9 mouse cellular contexts compared by ENCODE assay signal in the genomic region with DNA sequence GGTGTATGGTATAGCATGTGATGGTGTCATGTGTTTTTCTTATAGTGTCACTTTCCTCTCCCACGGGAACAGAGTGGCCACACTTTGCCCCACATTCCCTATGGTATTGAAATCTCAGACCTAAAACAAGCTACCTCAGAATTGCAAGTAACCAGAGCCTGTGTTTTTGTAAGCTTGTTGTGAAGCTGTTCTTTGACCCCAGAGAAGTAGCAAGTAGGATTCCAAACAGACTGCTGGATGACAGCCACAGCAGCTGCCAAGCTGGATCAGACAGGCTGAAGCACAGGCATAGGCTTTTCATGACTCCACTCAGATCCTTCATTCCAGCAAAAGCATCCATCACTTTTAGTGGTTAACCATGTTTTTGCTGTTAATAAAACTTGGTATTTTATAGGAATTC. TPM values are rescaled to one million over a fixed set of nuclear protein-coding genes. Genes with fewer than 3 reads are reported as not detected.
DNase-seq lines count a peak whose midpoint lies in the region; ATAC-seq and TF ChIP-seq lines count a peak whose summit lies in the region.
"Had no signal": no experiment of that assay in that cellular context is flagged by ENCODE, and none has a peak within 500 bp of the region (broad histone marks: within the 10 kb centered on the region; RNA-seq: fewer than 3 reads in every experiment).

No protein-coding gene starts in this region.

- TF ChIP-seq EP300 in heart, postnatal 0 days (IDR thresholded peaks at IDR 0.05; ENCODE audit: low read depth), result no peak

- H3K9me3 ChIP-seq in heart, postnatal 0 days (replicated peaks; ENCODE audit: control insufficient read depth, low read length), result no peaks in the 10 kb centered on the region
- H3K9me3 ChIP-seq in limb, embryonic 14.5 days (ENCODE audit: control insufficient read depth, low read length), result no peaks in the 10 kb centered on the region
- H3K9me3 ChIP-seq: midbrain, embryonic 12.5 days had no signal

- TF ChIP-seq POLR2A in brain, embryonic 14.5 days (IDR thresholded peaks at IDR 0.05; ENCODE audit: borderline replicate concordance, extremely low read depth, insufficient read depth, insufficient read length, poor library complexity, severe bottlenecking), result no peak
- TF ChIP-seq POLR2A in limb, embryonic 14.5 days (IDR thresholded peaks at IDR 0.05; ENCODE audit: borderline replicate concordance, extremely low read depth, insufficient read depth, insufficient read length), result no peak

- H3K27ac ChIP-seq in heart, postnatal 0 days (ENCODE audit: low read depth), result peak overlapping the region; percentile 66; the same call in 1 of the 2 replicates
- H3K27ac ChIP-seq in limb, embryonic 14.5 days (replicated peaks; ENCODE audit: low read depth, low read length), result 0 out of 2 replicates have a peak overlapping the region, but pooled peaks have one; percentile 11
- H3K27ac ChIP-seq: midbrain, embryonic 12.5 days had no signal

- ATAC-seq in heart, postnatal 0 days (ENCODE audit: insufficient read depth, low read depth), result peak; percentile 63; the same call in 1 of the 2 replicates
- peak; percentile 74; the same call in 1 of the 2 replicates for ATAC-seq in limb, embryonic 14.5 days (ENCODE audit: low FRiP score, low read depth)
- no peak for ATAC-seq in megakaryocyte progenitor cell, adult 5-6 weeks (replicated peaks; ENCODE audit: poor library complexity)

- DNase-seq in embryo, embryonic 10.5 days (ENCODE audit: low spot score), result peak; percentile 30
- no peak for DNase-seq in embryo, embryonic 9.5 days (ENCODE audit: extremely low spot score)
- DNase-seq in brain, embryonic 14.5 days (ENCODE audit: low read depth), result peak; percentile 56
- peak; percentile 57 for DNase-seq in heart, postnatal 0 days (ENCODE audit: low spot score)
- peak; percentile 77 for DNase-seq in limb, embryonic 14.5 days (ENCODE audit: low spot score)
- DNase-seq in left cerebral cortex, postnatal 4 days, result no peak
- no peak for DNase-seq in frontal cortex, postnatal 10 days (ENCODE audit: low spot score in 2 of 2)

- TF ChIP-seq CTCF in brain, embryonic 14.5 days (IDR thresholded peaks at IDR 0.05; ENCODE audit: borderline replicate concordance, extremely low read depth, insufficient read depth, insufficient read length), result no peak
- TF ChIP-seq CTCF in heart, postnatal 0 days (IDR thresholded peaks at IDR 0.05; ENCODE audit: low read depth), result no peak

- peaks cover 12% of the 10 kb centered on the region; the same call in 1 of the 2 replicates for H3K36me3 ChIP-seq in heart, postnatal 0 days (replicated peaks; ENCODE audit: control insufficient read depth, insufficient read depth, low read length)
- H3K36me3 ChIP-seq in limb, embryonic 14.5 days (ENCODE audit: control insufficient read depth, insufficient read depth, low read length), result peaks cover 23% of the 10 kb centered on the region

- intact Hi-C loops in left cerebral cortex, postnatal 4 days (cut with DNase I), result no loop called here

- peaks cover 26% of the 10 kb centered on the region for H3K4me1 ChIP-seq in heart, postnatal 0 days (ENCODE audit: control insufficient read depth, insufficient read depth)
- peaks cover 11% of the 10 kb centered on the region for H3K4me1 ChIP-seq in limb, embryonic 14.5 days (ENCODE audit: control insufficient read depth, insufficient read depth, low read length)
- H3K4me1 ChIP-seq: midbrain, embryonic 12.5 days had no signal

- H3K4me3 ChIP-seq in heart, postnatal 0 days (ENCODE audit: low read depth, low read length), result no peak overlapping the region
- no peak overlapping the region for H3K4me3 ChIP-seq in limb, embryonic 14.5 days (replicated peaks; ENCODE audit: low read length)
- H3K4me3 ChIP-seq: midbrain, embryonic 12.5 days had no signal

- H3K9ac ChIP-seq in heart, postnatal 0 days (replicated peaks; ENCODE audit: low read depth, low read length), result no peak overlapping the region
- no peak overlapping the region for H3K9ac ChIP-seq in limb, embryonic 14.5 days (ENCODE audit: low read depth, low read length, severe bottlenecking)
- H3K9ac ChIP-seq: midbrain, embryonic 12.5 days had no signal

- H3K27me3 ChIP-seq in heart, postnatal 0 days (ENCODE audit: control insufficient read depth, insufficient read depth, low read length), result no peaks in the 10 kb centered on the region
- no peaks in the 10 kb centered on the region for H3K27me3 ChIP-seq in limb, embryonic 14.5 days (ENCODE audit: control insufficient read depth, insufficient read depth, low read length)
- H3K27me3 ChIP-seq: midbrain, embryonic 12.5 days had no signal

- WGBS in heart, postnatal 0 days, result 28% methylated on average over 1 of the region's 1 CpGs
- WGBS in limb, embryonic 14.5 days, result 73% methylated on average over 1 of the region's 1 CpGs

- no peak overlapping the region for H3K4me2 ChIP-seq in heart, postnatal 0 days (ENCODE audit: low read depth, low read length)
- H3K4me2 ChIP-seq in limb, embryonic 14.5 days (replicated peaks; ENCODE audit: low read depth, low read length, severe bottlenecking), result no peak overlapping the region
- H3K4me2 ChIP-seq: midbrain, embryonic 12.5 days had no signal

RNA-seq across cellular contexts. Expression of a gene that starts 53.0 kb away (rescaled TPM):
- polyA plus RNA-seq in brain, embryonic 14.5 days (2012; rRNA removed), result 1.3 and 1.9 TPM in 2 replicates
- total RNA-seq in heart, postnatal 0 days (2014; rRNA removed; ENCODE audit: low replicate concordance), result 2.6 and 8.7 TPM in 2 replicates
- 1.4 and 2.3 TPM in 2 replicates for polyA plus RNA-seq in heart, postnatal 0 days (2015; fragmentation: Nextera tagmentation; extraction: Ambion mirVana)
- polyA plus RNA-seq in limb, embryonic 14.5 days (2012; rRNA removed), result 3.1 and 4.6 TPM in 2 replicates
- polyA plus RNA-seq in limb, embryonic 14.5 days (2014; fragmentation: Nextera tagmentation; extraction: Ambion mirVana), result 1.1 and 1.2 TPM in 2 replicates
- 1 to 10 TPM; 1.2 to 1.5 TPM for total RNA-seq in left cerebral cortex, postnatal 4 days (2021)
- total RNA-seq in megakaryocyte progenitor cell, adult 5-6 weeks (2015), result 2.1 and 3.1 TPM in 2 replicates
- total RNA-seq in megakaryocyte progenitor cell, adult 5-6 weeks (2017), result 2.0 and 2.1 TPM in 2 replicates

RNA-seq across cellular contexts. Expression of a gene that starts 53.2 kb away (rescaled TPM):
- 4.3 and 4.8 TPM in 2 replicates for polyA plus RNA-seq in brain, embryonic 14.5 days (2012; rRNA removed)
- total RNA-seq in heart, postnatal 0 days (2014; rRNA removed; ENCODE audit: low replicate concordance), result 23.4 and 31.8 TPM in 2 replicates
- polyA plus RNA-seq in heart, postnatal 0 days (2015; fragmentation: Nextera tagmentation; extraction: Ambion mirVana), result 16.3 and 20.4 TPM in 2 replicates
- polyA plus RNA-seq in limb, embryonic 14.5 days (2012; rRNA removed), result 28.2 and 31.1 TPM in 2 replicates
- polyA plus RNA-seq in limb, embryonic 14.5 days (2014; fragmentation: Nextera tagmentation; extraction: Ambion mirVana), result 19.0 and 24.5 TPM in 2 replicates
- 1 to 10 TPM; 3.5 TPM for total RNA-seq in left cerebral cortex, postnatal 4 days (2021)
- total RNA-seq in megakaryocyte progenitor cell, adult 5-6 weeks (2015), result 34.0 and 50.6 TPM in 2 replicates
- 8.6 and 13.1 TPM in 2 replicates for total RNA-seq in megakaryocyte progenitor cell, adult 5-6 weeks (2017)

Comparison
In these comparisons a context has a peak if more than half of its experiments do, and no peak if none do; other contexts are left out.
1. DNase-seq: peak in embryo, embryonic 10.5 days (single experiment), brain, embryonic 14.5 days (single experiment), heart, postnatal 0 days (single experiment) and limb, embryonic 14.5 days (single experiment); none in embryo, embryonic 9.5 days (single experiment), left cerebral cortex, postnatal 4 days (single experiment) and frontal cortex, postnatal 10 days (0 of 2).